Mouse (Mus musculus) heart, embryonic 16.5 days (tissue): ENCODE data around the gene Eif4g3. TPM values are rescaled to one million over a fixed set of nuclear protein-coding genes. Genes with fewer than 3 reads are reported as not detected.
A peak's percentile ranks its signal among the peaks of the same experiment; 100 is the strongest.

Source experiments
- ATAC-seq: fragments of 200-750 bp; cut with Nextera tagmentation; replicated peaks from 2 replicates; pipeline ENCODE4 v1.8.0; 2017; ENCODE audit warnings: moderate number of reproducible peaks; ENCODE audit not compliant: insufficient read depth, low FRiP score; ENCODE audit errors: extremely low read depth
- H3K27ac ChIP-seq: fragments of 300-500 bp; sonication (generic); 2 replicates; pipeline ENCODE4 v1.5.1; 2014; ENCODE audit warnings: mild to moderate bottlenecking, low read length, control low read depth, moderate library complexity
- H3K27me3 ChIP-seq: fragments of 300-500 bp; sonication (generic); 2 replicates; pipeline ENCODE4 v1.6.1; 2014; ENCODE audit warnings: low read length, mixed read lengths; ENCODE audit not compliant: control insufficient read depth, insufficient read depth
- H3K36me3 ChIP-seq: fragments of 300-500 bp; sonication (generic); 2 replicates; pipeline ENCODE4 v1.6.1; 2014; ENCODE audit not compliant: control insufficient read depth, insufficient read depth
- H3K4me1 ChIP-seq: fragments of 300-500 bp; sonication (generic); 2 replicates; pipeline ENCODE4 v1.6.1; 2014; ENCODE audit warnings: low read length, mixed read lengths; ENCODE audit not compliant: control insufficient read depth, insufficient read depth
- H3K4me2 ChIP-seq: fragments of 300-500 bp; sonication (generic); 2 replicates; pipeline ENCODE4 v1.6.1; 2014; ENCODE audit warnings: low read depth, mild to moderate bottlenecking, control low read depth, low read length
- H3K4me3 ChIP-seq: fragments of 300-500 bp; sonication (generic); 2 replicates; pipeline ENCODE4 v1.5.1; 2014; ENCODE audit warnings: mild to moderate bottlenecking, control low read depth, low read length
- H3K9ac ChIP-seq: fragments of 300-500 bp; sonication (generic); 2 replicates; pipeline ENCODE4 v1.6.1; 2014; ENCODE audit warnings: low read length, control low read depth
- H3K9me3 ChIP-seq: fragments of 300-500 bp; sonication (generic); replicated peaks from 2 replicates; pipeline ENCODE4 v1.6.1; 2016; ENCODE audit warnings: low read length; ENCODE audit not compliant: control insufficient read depth
- WGBS: fragments of 180-500 bp; shearing (Covaris S2); extraction: QIAGEN DNeasy Blood & Tissue Kit; methylation state at CpG from one replicate; pipeline ENCODE4 v1.1.7; 2014; 5-methylcytosine and 5-hydroxymethylcytosine counted together
- polyA plus RNA-seq: library from polyadenylated mRNA; unstranded; fragments of >200 nt; fragmentation: Nextera tagmentation; extraction: Ambion mirVana; gene quantifications from 2 replicates; pipeline ENCODE4 v1.2.1, GENCODE M21; 2015

Gene Eif4g3
- polyA plus RNA-seq, 1 experiment from 2014 or later, result 18.9 TPM

DNA sequence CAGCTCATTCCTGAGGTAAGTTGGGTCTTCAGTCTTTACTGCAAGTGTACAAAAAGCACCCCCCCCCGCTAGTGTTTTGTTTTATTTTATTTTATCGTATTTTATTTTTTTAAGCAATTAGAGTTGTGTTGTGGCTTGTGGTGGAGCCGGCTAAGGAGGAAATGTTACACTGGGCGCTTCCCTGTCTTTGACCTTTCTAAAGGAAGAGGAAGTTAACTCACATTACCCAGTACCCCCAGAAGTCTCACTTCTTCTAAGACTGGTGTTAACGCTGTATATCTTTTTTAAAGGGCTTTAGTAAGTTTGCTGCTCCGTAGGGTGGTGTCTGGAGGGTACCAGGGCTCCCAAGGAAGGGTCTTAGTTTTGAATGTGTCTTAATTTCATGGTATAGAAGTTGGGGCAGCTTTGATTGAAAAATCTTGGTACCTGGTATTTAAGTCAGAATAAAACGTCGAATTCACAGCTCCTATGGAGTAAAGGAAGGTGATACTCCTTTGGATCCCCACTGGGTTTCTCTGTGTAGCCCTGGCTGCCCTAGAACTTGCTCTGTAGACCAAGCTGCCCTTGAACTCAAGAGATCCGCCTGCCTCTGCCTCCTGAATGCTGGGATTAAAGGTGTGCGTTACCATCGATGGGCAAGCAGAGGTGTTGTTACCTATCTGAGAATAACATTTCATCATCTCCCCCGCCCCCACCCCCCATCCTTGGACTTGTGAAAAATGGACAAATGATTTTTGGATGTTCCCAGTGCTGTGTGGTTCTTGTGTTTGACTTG lies 1.9 kb downstream of the Eif4g3 start:
- peak overlapping the region; percentile 93 for H3K9ac ChIP-seq
- WGBS, result 31% methylated on average over 12 of the region's 12 CpGs
- H3K9me3 ChIP-seq, result 0 out of 2 replicates have a peak, but pooled peaks cover 2% of the 10 kb centered on the region
- peak overlapping the region; percentile 72 for H3K4me2 ChIP-seq
- peaks cover 20% of the 10 kb centered on the region for H3K4me1 ChIP-seq
- 0 out of 2 replicates have a peak, but pooled peaks cover under 1% of the 10 kb centered on the region for H3K27me3 ChIP-seq
- ATAC-seq, result no peak
- peaks cover 16% of the 10 kb centered on the region for H3K36me3 ChIP-seq
- H3K4me3 ChIP-seq, result peak overlapping the region; percentile 84
- H3K27ac ChIP-seq, result peak overlapping the region; percentile 88

DNA sequence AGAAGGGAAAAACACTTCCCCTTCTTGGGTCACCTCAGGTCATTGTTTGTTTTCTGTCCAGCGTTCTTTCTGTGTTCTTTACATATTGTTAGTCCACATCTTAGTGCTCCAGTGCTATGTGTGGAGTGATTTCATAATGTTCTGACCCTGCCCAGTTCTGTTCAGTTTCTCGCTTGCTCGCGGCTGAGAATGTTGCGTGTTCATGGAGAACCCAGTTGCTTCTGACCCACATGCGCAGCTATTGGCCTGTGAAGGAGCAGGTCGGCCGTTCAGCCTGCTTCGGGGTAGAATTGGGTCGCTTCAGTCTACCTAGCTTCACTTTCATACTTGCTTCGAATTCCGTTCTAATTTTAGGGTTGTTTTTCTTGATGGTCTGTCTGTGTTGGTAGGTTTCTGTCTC lies 2.6 kb downstream of the Eif4g3 start:
- H3K4me3 ChIP-seq, result peak overlapping the region; percentile 84
- 47% methylated on average over 12 of the region's 12 CpGs for WGBS
- no peaks in the 10 kb centered on the region for H3K27me3 ChIP-seq
- 0 out of 2 replicates have a peak, but pooled peaks cover 1% of the 10 kb centered on the region for H3K9me3 ChIP-seq
- H3K27ac ChIP-seq, result peak overlapping the region; percentile 42; the same call in 1 of the 2 replicates
- ATAC-seq, result no peak
- peaks cover 23% of the 10 kb centered on the region for H3K4me1 ChIP-seq
- H3K36me3 ChIP-seq, result peaks cover 16% of the 10 kb centered on the region
- peak overlapping the region; percentile 72 for H3K4me2 ChIP-seq
- H3K9ac ChIP-seq, result peak overlapping the region; percentile 61

DNA sequence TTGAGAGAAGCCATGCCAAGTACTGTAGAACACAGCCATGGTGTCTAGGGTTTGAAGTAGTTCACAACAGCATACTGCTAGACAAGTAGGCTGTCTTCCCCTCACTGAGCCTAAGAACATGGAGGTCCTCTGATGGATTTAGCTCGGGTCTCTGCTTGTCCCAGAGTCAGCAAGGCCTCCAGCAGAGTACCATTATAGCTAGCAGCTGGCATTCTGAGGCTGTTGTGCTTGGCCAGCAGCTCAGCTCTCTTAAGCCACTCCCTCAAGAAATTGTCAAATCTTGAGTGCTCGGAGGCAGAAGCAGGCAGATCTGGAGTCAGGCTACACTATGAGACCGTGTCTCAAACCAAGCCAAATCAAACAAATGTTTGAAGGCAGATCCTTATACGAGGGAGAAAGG lies 5.4 kb downstream of the Eif4g3 start:
- H3K27me3 ChIP-seq, result no peaks in the 10 kb centered on the region
- WGBS, result 63% methylated on average over 4 of the region's 4 CpGs
- H3K4me1 ChIP-seq, result peaks cover 26% of the 10 kb centered on the region
- no peak overlapping the region for H3K27ac ChIP-seq
- ATAC-seq, result no peak
- peaks cover 16% of the 10 kb centered on the region for H3K36me3 ChIP-seq
- no peak overlapping the region for H3K4me3 ChIP-seq
- no peaks in the 10 kb centered on the region for H3K9me3 ChIP-seq
- no peak overlapping the region for H3K4me2 ChIP-seq
- no peak overlapping the region for H3K9ac ChIP-seq

DNA sequence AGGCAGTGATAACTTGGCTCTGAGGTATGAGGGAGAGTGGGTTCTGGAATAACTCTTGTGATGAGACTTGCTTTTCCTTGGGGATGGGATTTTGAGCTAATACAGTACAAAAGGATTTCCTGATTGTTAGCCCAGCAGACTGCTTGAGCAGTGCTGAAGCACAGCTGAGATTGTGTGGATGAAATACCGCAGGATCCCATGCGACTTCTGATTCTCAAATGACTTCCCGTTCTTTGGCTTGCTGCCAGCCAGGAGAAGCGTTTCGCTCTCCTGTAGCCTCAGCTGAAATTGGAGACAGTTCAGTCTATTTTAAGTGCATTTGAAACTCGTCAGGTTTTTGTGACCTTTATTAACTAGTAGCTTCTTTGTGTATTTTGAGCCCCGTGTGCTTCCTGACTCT lies 7.9 kb downstream of the Eif4g3 start:
- Histone ChIP-seq H3K9ac (0 out of 2 replicates have a peak overlapping the region, but pooled peaks have one; percentile 22), H3K9me3 (no peaks in the 10 kb centered on the region), H3K27ac (peak overlapping the region; percentile 61), H3K27me3 (no peaks in the 10 kb centered on the region), H3K4me3 (no peak overlapping the region; the same call in 1 of the 2 replicates), H3K4me1 (peaks cover 16% of the 10 kb centered on the region), H3K4me2 (peak overlapping the region; percentile 48), H3K36me3 (peaks cover 18% of the 10 kb centered on the region)
- ATAC-seq, result peak; percentile 49; the same call in 1 of the 2 replicates
- WGBS, result 16% methylated on average over 7 of the region's 7 CpGs

DNA sequence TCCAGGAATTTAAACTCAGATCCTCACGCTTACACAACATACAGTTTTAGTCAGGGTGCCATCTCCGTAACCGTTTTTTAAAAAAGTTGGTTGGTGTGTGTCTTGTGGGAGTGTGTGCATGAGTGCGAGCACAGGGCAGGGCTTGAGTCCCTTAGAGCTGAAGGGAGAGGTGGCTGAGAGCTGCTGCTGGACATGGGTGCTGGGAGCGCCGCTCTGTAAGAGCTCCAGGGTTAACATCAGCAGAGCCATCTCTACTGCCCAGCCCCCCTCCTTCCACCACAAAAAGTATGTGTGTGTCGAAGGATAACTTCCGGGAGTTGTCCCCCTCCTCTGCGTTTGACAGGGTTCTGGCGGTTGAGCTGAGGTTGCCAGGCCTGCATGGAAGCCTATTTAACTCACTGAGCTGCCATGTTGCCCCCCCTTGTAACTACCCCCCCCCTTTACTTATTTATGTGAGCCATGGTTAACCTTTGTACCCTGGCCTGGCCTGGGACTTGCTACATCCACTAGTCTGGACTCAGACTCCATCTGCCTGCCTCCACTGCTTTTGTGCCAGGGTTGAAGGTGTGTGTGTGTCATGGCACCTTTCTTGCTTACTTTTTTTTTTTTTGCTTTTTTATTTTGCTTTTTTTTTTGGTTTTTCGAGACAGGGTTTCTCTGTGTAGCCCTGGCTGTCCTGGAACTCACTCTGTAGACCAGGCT lies 11.2 kb downstream of the Eif4g3 start:
- WGBS, result 76% methylated on average over 11 of the region's 11 CpGs
- Histone ChIP-seq H3K27ac (no peak overlapping the region), H3K36me3 (peaks cover 9% of the 10 kb centered on the region), H3K4me2 (no peak overlapping the region), H3K9me3 (no peaks in the 10 kb centered on the region), H3K4me3 (no peak overlapping the region), H3K9ac (no peak overlapping the region), H3K27me3 (no peaks in the 10 kb centered on the region), H3K4me1 (peaks cover 9% of the 10 kb centered on the region)
- no peak for ATAC-seq

DNA sequence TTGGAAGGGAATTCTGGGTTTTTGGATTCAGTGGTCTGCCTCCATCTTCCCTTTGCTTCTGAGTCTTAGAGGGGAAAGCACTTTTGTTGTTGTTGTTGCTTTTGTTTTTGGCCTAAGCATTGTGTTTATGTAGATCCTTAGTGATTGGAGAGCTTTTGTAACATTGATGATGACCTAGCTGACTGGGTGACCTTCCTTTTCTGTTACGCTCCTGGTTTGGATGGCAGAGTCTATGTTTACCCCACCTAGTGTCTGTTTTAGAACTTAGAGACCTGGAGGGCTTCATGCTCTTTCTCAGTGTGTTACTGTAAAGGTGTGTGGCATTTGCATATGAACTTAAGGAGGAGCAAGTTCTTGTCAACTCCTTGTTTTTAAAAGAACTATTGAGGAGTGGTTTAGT lies 13.0 kb downstream of the Eif4g3 start:
- Histone ChIP-seq H3K36me3 (peaks cover 11% of the 10 kb centered on the region), H3K27me3 (no peaks in the 10 kb centered on the region), H3K4me3 (no peak overlapping the region), H3K9me3 (no peaks in the 10 kb centered on the region), H3K27ac (no peak overlapping the region), H3K4me2 (no peak overlapping the region), H3K9ac (no peak overlapping the region), H3K4me1 (peaks cover 2% of the 10 kb centered on the region)
- WGBS, result 90% methylated on average over 1 of the region's 1 CpGs
- no peak for ATAC-seq

DNA sequence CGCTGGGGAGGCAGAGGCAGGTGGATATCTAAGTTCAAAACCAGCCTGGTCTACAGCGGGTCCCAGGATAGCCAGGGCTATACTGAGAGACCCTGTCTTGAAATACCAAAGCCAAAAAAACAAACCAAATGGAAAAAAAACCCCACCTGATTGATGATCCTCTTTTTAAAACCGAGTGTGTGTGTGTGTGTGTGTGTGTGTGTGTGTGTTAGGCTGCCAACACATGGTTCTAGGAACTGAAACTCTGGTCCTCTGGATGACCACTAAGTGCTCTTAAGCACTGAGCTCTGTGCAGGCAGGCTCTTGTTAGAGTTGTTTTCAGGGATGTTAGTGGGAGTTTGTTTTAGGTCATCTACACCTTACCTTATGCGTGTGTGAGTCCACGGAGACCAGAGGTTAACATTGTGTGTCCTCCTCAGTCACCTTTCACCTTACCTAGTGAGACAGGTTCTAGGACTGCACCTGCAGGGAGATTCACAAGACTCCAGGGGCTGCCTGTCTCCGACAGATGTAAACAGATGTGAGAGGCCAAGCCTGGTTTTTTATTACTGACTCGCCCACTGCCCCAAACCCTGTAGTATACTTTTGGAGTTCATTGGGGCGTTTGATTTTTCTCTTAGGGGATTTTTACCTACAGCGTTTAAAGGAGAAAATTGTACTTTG lies 14.3 kb downstream of the Eif4g3 start:
- H3K4me1 ChIP-seq, result no peaks in the 10 kb centered on the region
- no peak for ATAC-seq
- H3K27me3 ChIP-seq, result no peaks in the 10 kb centered on the region
- peaks cover 11% of the 10 kb centered on the region; the same call in 1 of the 2 replicates for H3K36me3 ChIP-seq
- H3K4me2 ChIP-seq, result no peak overlapping the region
- H3K27ac ChIP-seq, result no peak overlapping the region
- WGBS, result 89% methylated on average over 9 of the region's 9 CpGs
- no peak overlapping the region for H3K4me3 ChIP-seq
- no peaks in the 10 kb centered on the region for H3K9me3 ChIP-seq
- no peak overlapping the region for H3K9ac ChIP-seq

DNA sequence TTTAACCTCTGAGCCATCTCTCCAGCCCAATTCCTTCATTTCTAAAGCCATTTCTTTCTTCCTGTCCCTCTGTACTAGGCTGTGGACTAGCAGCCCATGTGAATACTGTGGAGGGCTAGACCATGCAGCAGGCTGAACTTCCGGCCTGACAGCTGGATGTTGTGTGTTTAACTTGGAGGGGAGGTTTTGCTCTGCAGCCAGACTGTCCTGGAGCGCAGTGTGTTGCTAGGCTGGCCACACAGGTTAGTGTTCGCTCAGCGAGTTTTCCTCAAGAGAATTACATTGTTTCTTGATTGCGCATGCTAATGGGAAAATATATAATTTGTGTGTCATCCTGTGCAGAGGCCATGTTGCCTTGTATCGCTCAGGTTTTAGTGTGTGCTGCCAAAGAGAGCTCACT lies 15.8 kb downstream of the Eif4g3 start:
- no peak overlapping the region for H3K9ac ChIP-seq
- no peaks in the 10 kb centered on the region for H3K27me3 ChIP-seq
- no peak overlapping the region for H3K4me2 ChIP-seq
- H3K36me3 ChIP-seq, result peaks cover 11% of the 10 kb centered on the region
- H3K9me3 ChIP-seq, result no peaks in the 10 kb centered on the region
- WGBS, result 93% methylated on average over 6 of the region's 6 CpGs
- no peak overlapping the region for H3K27ac ChIP-seq
- no peak overlapping the region for H3K4me3 ChIP-seq
- H3K4me1 ChIP-seq, result no peaks in the 10 kb centered on the region
- no peak for ATAC-seq
